Mouse (Mus musculus): ENCODE measurements around the gene Fam149b. TPM values are rescaled to one million over a fixed set of nuclear protein-coding genes. Genes with fewer than 3 reads are reported as not detected.

Gene Fam149b
- polyA plus RNA-seq, 1 experiment from 2014 or later, result 40.7 TPM

- POLR2A ChIA-PET, result no interaction called here
- in situ Hi-C loops (cut with MboI; ENCODE audit: low pct_unique_long_range_greater_than_20kb), result no loop called here
- no peak for TF ChIP-seq CTCF (IDR thresholded peaks at IDR 0.05)
- ATAC-seq, result no peak
- CTCF ChIA-PET, result interaction anchor here (1.4 kb wide), 1 partner anchor 17 kb away, joined by 3 read pairs; no protein-coding TSS in a partner anchor
- DNase-seq (ENCODE audit: low read depth, low spot score), result no peak
- H3K27me3 ChIP-seq, result no peaks in the 10 kb centered on the region
Observed at GRCm38 (mm10) chr14:20429833-20430232, 81.9 kb downstream of the Fam149b start.

- ATAC-seq (no peak), DNase-seq (ENCODE audit: low read depth, low spot score) (no peak)
- in situ Hi-C loops (cut with MboI; ENCODE audit: low pct_unique_long_range_greater_than_20kb), result no loop called here
- POLR2A ChIA-PET, result no interaction called here
- TF ChIP-seq CTCF (IDR thresholded peaks at IDR 0.05), result no peak
- H3K27me3 ChIP-seq, result no peaks in the 10 kb centered on the region
- CTCF ChIA-PET, result no interaction called here
Observed at GRCm38 (mm10) chr14:20431726-20432125, 83.8 kb downstream of the Fam149b start.

GRCm38 (mm10) chr14:20432420-20432819 lies 84.5 kb downstream of the Fam149b start:
- POLR2A ChIA-PET, result no interaction called here
- DNase-seq (ENCODE audit: low read depth, low spot score) (no peak), ATAC-seq (no peak)
- CTCF ChIA-PET, result no interaction called here
- no peaks in the 10 kb centered on the region for H3K27me3 ChIP-seq
- in situ Hi-C loops (cut with MboI; ENCODE audit: low pct_unique_long_range_greater_than_20kb), result no loop called here
- no peak for TF ChIP-seq CTCF (IDR thresholded peaks at IDR 0.05)

Other genes with a start within 250 kb of the Fam149b start
- gene Saysd1, start 209.6 kb upstream of the Fam149b start, polyA plus RNA-seq (2021), result 9.0 TPM
- 2.2 TPM for gene Kcnk5, start 166.4 kb upstream of the Fam149b start, polyA plus RNA-seq (2021)
- not detected for gene Kcnk16, start 79.0 kb upstream of the Fam149b start, polyA plus RNA-seq (2021)
- gene Nudt13, start 53.5 kb upstream of the Fam149b start, polyA plus RNA-seq (2021), result 39.7 TPM
- 46.4 TPM for gene Ecd, start within 50 bp of the Fam149b start, polyA plus RNA-seq (2021)
- 61.1 TPM for gene Dnajc9, start 40.7 kb downstream of the Fam149b start, polyA plus RNA-seq (2021)
- gene Mrps16, start 45.5 kb downstream of the Fam149b start, polyA plus RNA-seq (2021), result 80.4 TPM
- gene Cfap70, start 104.1 kb downstream of the Fam149b start, polyA plus RNA-seq (2021), result 0.15 TPM
- 111 TPM for gene Anxa7, start 132.0 kb downstream of the Fam149b start, polyA plus RNA-seq (2021)
- gene Mss51, start 148.7 kb downstream of the Fam149b start, polyA plus RNA-seq (2021), result 0.65 TPM
- 61.1 TPM for gene Ppp3cb, start 198.4 kb downstream of the Fam149b start, polyA plus RNA-seq (2021)

Data from Patski (cell line).